In genomic region chr12:119204411-119204810, GRCm38 (mm10) we compare ENCODE assay signal across 19 mouse cellular contexts. TPM values are rescaled to one million over a fixed set of nuclear protein-coding genes. Genes with fewer than 3 reads are reported as not detected.
"Had no signal": no experiment of that assay in that cellular context is flagged by ENCODE, and none has a peak within 500 bp of the region (broad histone marks: within the 10 kb centered on the region; RNA-seq: fewer than 3 reads in every experiment).

No protein-coding gene starts in this region.

- H3K4me3 ChIP-seq: lung, embryonic 15.5 days; megakaryocyte, embryonic 14.5 days; midbrain, embryonic 13.5 days; midbrain, embryonic 15.5 days; neural tube, embryonic 12.5 days; stomach, embryonic 15.5 days had no signal

- DNase-seq: lung, adult 2 months; lung, postnatal 14 days; lung, postnatal 36 days; right cerebral cortex, postnatal 14 days; thymus, postnatal 14 days; thymus, postnatal 36 days had no signal

- H3K27ac ChIP-seq: lung, embryonic 15.5 days; macrophage; midbrain, embryonic 13.5 days; midbrain, embryonic 15.5 days; neural tube, embryonic 12.5 days; stomach, embryonic 15.5 days; stomach, postnatal 0 days had no signal

- H3K36me3 ChIP-seq: lung, embryonic 15.5 days; midbrain, embryonic 15.5 days; stomach, embryonic 15.5 days had no signal

- H3K27me3 ChIP-seq: lung, embryonic 15.5 days; megakaryocyte, embryonic 14.5 days; midbrain, embryonic 13.5 days; midbrain, embryonic 15.5 days; neural tube, embryonic 12.5 days; stomach, embryonic 15.5 days had no signal

- H3K9me3 ChIP-seq: lung, embryonic 15.5 days; megakaryocyte, embryonic 14.5 days; midbrain, embryonic 13.5 days; midbrain, embryonic 15.5 days; neural tube, embryonic 12.5 days; stomach, embryonic 15.5 days had no signal

- H3K4me2 ChIP-seq: lung, embryonic 15.5 days; midbrain, embryonic 11.5 days; midbrain, embryonic 13.5 days; midbrain, embryonic 15.5 days; neural tube, embryonic 12.5 days; stomach, embryonic 15.5 days had no signal

- H3K4me1 ChIP-seq: megakaryocyte, embryonic 14.5 days; midbrain, embryonic 13.5 days; midbrain, embryonic 15.5 days; neural tube, embryonic 12.5 days; stomach, embryonic 15.5 days had no signal

- ATAC-seq: lung, postnatal 0 days; midbrain, embryonic 13.5 days; midbrain, embryonic 15.5 days had no signal

- H3K9ac ChIP-seq: lung, embryonic 15.5 days; midbrain, embryonic 13.5 days; midbrain, embryonic 15.5 days; neural tube, embryonic 12.5 days; stomach, embryonic 15.5 days had no signal

RNA-seq across cellular contexts. Expression of gene Itgb8, which starts 34.2 kb away (rescaled TPM):
- total RNA-seq: megakaryocyte progenitor cell, adult 5-6 weeks; monocyte, adult 5-6 weeks; neutrophil, adult 5-6 weeks had no signal
